Mouse (Mus musculus) megakaryocyte, embryonic 14.5 days (primary cell): ENCODE results near the gene Anxa5. TPM values are rescaled to one million over a fixed set of nuclear protein-coding genes. Genes with fewer than 3 reads are reported as not detected.
A peak's percentile ranks its signal among the peaks of the same experiment; 100 is the strongest.

ENCODE experiments used
- H3K27me3 ChIP-seq: replicated peaks from 2 replicates; pipeline ENCODE3; 2012; ENCODE audit warnings: inconsistent platforms
- H3K36me3 ChIP-seq: replicated peaks from 2 replicates; pipeline ENCODE3; 2012; ENCODE audit warnings: low read length, inconsistent platforms, mixed read lengths
- H3K4me1 ChIP-seq: 2 replicates; pipeline ENCODE4 v1.6.1; 2012; ENCODE audit warnings: inconsistent platforms
- H3K4me3 ChIP-seq: replicated peaks from 2 replicates; pipeline ENCODE3; 2012; ENCODE audit warnings: moderate library complexity, mild to moderate bottlenecking, inconsistent platforms
- H3K9me3 ChIP-seq: 2 replicates; pipeline ENCODE4 v1.6.1; 2012; ENCODE audit warnings: inconsistent platforms
- FLI1 ChIP-seq: IDR thresholded peaks from 2 replicates; pipeline ENCODE4 v1.6.1; 2012; ENCODE audit warnings: low read length, inconsistent platforms, mixed read lengths
- GATA1 ChIP-seq: IDR thresholded peaks from 3 replicates; pipeline ENCODE4 v1.6.1; 2012; ENCODE audit warnings: mixed read lengths, low read length, inconsistent platforms, borderline replicate concordance
- polyA plus RNA-seq: library from polyadenylated mRNA; stranded (reverse); fragments of >175 nt; gene quantifications from 2 replicates; pipeline ENCODE4 v1.2.3, GENCODE M21; 2012; ENCODE audit warnings: low replicate concordance; ENCODE audit not compliant: insufficient read depth

Gene Anxa5
- polyA plus RNA-seq, 1 experiment = 227 TPM

DNA sequence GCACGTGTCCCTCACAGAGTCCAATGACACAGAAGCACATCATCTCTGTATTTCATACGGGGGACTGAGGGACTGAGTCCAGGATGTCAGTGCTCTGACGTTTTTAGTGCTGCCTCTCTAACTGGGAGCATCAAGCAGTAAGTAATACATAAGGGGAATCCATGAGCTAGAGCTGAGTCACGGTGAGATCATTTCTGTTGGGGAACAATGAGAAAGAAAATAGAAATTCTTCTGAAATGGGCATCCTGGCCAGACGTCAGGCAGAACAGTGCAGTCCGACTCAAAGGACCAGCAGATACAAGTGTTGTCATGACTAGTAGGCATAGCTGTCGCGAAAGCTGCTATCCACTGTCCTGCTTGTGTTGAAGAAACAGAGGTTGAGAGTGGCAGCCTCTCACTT lies 25.3 kb upstream of the Anxa5 start:
- Histone ChIP-seq H3K4me1 (peaks cover 3% of the 10 kb centered on the region; the same call in 1 of the 2 replicates), H3K27me3 (peaks cover 15% of the 10 kb centered on the region), H3K4me3 (no peak overlapping the region), H3K9me3 (0 out of 2 replicates have a peak, but pooled peaks cover 4% of the 10 kb centered on the region), H3K36me3 (no peaks in the 10 kb centered on the region)
- TF ChIP-seq GATA1 (no peak), FLI1 (no peak)

DNA sequence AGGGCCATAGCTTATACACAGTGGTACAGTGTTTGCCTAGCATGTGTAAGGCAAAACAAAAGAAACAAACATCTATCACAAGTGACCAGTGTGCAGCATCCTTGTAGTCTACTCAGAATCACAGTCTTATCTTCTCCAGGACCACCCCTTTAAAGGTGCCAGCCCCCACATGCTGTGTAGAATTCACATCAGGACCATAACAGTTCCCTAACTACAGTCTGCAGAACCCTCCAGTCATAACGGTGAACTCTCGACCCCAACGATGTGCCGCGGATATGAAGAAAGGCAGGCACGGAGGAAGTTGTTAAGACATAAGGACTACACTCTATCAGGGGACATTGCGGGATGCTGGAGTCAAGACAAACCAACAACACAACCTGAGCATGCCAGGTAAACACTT lies 23.7 kb upstream of the Anxa5 start:
- Histone ChIP-seq H3K4me3 (no peak overlapping the region), H3K4me1 (peaks cover 16% of the 10 kb centered on the region), H3K27me3 (peaks cover 14% of the 10 kb centered on the region), H3K36me3 (no peaks in the 10 kb centered on the region), H3K9me3 (0 out of 2 replicates have a peak, but pooled peaks cover 4% of the 10 kb centered on the region)
- no peak for TF ChIP-seq FLI1

DNA sequence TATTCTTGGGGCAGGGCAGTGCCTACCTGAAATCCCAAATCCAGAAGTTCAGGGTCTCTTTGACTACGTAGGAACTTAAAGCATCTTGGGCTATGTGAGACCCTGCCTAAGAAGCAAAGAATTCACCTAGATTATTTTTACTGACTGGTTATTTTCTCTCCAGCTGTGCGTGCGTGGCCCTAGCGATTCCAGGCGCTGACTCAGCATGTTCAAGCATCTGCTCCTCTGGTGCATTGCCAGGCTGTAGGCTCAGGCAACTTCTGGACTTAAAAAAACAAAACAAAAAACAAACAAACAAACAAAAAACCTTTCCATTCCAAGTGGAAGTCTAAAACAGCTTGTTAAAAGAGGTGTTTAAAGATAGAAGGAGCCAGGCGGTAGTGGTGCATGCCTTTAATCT lies 22.5 kb upstream of the Anxa5 start:
- Histone ChIP-seq H3K9me3 (0 out of 2 replicates have a peak, but pooled peaks cover 4% of the 10 kb centered on the region), H3K4me1 (peaks cover 22% of the 10 kb centered on the region), H3K27me3 (peaks cover 14% of the 10 kb centered on the region), H3K4me3 (no peak overlapping the region), H3K36me3 (no peaks in the 10 kb centered on the region)
- TF ChIP-seq GATA1 = no peak
- no peak for TF ChIP-seq FLI1

DNA sequence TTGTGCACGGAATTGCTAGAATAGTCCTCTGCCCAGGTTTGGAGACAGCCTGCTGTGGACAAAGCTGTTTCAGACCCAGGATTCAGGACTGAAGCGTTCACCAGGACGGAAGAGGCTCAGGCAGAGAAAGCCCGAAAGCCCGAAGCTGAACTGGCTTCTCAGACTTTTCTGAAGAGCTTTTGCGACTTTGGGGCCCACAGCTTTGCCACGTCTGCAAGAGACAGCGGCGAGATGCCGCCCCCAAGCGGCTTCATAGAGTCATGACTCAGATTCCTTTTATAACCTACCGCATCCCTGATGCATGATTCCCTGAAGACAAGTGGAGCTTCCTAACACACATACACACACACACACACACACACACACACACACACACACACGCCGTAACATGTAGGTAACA lies 21.1 kb upstream of the Anxa5 start:
- Histone ChIP-seq H3K36me3 (no peaks in the 10 kb centered on the region), H3K9me3 (peaks cover 8% of the 10 kb centered on the region; the same call in 1 of the 2 replicates), H3K4me1 (peaks cover 31% of the 10 kb centered on the region), H3K27me3 (peaks cover 14% of the 10 kb centered on the region), H3K4me3 (no peak overlapping the region)
- TF ChIP-seq GATA1 (no peak), FLI1 (no peak)

GRCm38 (mm10) chr3:36496273-36496672 lies 20.6 kb upstream of the Anxa5 start:
- Histone ChIP-seq H3K4me3 (no peak overlapping the region), H3K36me3 (no peaks in the 10 kb centered on the region), H3K4me1 (peaks cover 36% of the 10 kb centered on the region), H3K9me3 (peaks cover 8% of the 10 kb centered on the region; the same call in 1 of the 2 replicates), H3K27me3 (peaks cover 12% of the 10 kb centered on the region)
- TF ChIP-seq GATA1 (no peak), FLI1 (no peak)

DNA sequence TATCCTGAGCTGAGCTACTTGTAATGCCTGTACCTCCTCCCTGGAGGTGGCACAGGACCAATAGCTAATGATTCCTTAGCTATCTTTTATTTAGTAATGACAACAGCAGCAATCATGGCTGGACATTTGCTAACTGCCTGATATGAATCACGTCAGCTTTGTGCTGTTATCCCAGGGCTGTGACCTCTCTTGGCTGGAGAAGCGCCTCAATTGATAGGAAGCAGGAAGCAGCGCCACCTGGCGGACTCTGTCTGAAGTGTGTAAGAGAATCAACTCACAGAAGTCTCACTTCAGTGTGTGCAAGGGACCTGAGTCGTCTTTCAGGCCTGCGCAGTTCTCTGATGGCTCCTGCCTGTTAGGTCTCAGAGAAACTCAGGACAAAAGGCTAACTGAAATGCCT lies 19.7 kb upstream of the Anxa5 start:
- H3K36me3 ChIP-seq = no peaks in the 10 kb centered on the region
- H3K9me3 ChIP-seq = peaks cover 8% of the 10 kb centered on the region; the same call in 1 of the 2 replicates
- peaks cover 11% of the 10 kb centered on the region for H3K27me3 ChIP-seq
- TF ChIP-seq FLI1 (no peak), GATA1 (no peak)
- H3K4me3 ChIP-seq = peak overlapping the region; percentile 88
- H3K4me1 ChIP-seq = peaks cover 38% of the 10 kb centered on the region

DNA sequence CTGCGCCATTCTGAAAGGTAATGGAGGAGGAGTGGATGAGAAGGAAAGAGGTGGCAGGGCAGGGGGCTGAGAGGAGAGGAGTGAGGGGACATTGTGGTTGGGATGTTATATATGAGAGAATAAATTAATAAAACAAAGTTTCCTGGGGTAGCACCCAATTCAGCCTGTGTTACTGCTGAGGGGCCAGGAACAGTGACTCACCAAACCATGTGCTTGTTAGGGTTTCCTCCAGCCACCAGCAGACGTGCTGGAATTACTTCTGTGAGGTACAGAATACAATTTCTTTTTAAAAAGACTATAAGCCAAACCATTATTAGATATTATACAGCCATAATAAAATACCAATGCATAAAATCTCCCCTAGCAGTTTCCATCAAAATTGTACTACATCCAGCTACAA lies 18.9 kb upstream of the Anxa5 start:
- peaks cover 11% of the 10 kb centered on the region for H3K27me3 ChIP-seq
- TF ChIP-seq GATA1 (no peak), FLI1 (no peak)
- peaks cover 38% of the 10 kb centered on the region for H3K4me1 ChIP-seq
- H3K36me3 ChIP-seq = no peaks in the 10 kb centered on the region
- H3K9me3 ChIP-seq = peaks cover 4% of the 10 kb centered on the region; the same call in 1 of the 2 replicates
- no peak overlapping the region for H3K4me3 ChIP-seq

GRCm38 (mm10) chr3:36493641-36494283 lies 18.1 kb upstream of the Anxa5 start:
- TF ChIP-seq GATA1 (no peak), FLI1 (no peak)
- Histone ChIP-seq H3K4me3 (no peak overlapping the region), H3K9me3 (peaks cover 4% of the 10 kb centered on the region; the same call in 1 of the 2 replicates), H3K36me3 (no peaks in the 10 kb centered on the region), H3K27me3 (peaks cover 6% of the 10 kb centered on the region), H3K4me1 (peaks cover 44% of the 10 kb centered on the region)

GRCm38 (mm10) chr3:36492716-36493391 lies 17.2 kb upstream of the Anxa5 start:
- peaks cover 45% of the 10 kb centered on the region for H3K4me1 ChIP-seq

DNA sequence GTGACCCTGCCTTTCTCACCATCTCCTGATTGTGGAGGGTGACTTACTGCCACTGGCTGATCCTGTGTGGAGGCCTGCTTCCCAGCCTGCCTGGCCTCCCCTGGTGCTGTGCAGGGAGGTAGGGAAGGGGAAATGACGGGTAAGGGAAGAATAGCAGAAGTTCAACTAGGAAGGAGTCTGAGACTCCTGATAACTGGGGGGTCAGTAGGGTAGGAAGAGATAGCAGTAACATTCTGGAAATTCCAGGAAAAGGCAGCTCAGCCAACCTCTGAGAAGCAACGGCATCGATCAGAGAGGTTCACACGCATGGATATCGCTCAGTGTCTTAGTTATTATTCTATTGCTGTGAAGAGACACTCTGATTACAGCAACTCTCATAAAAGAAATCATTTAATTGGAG lies 15.8 kb upstream of the Anxa5 start:
- peaks cover 46% of the 10 kb centered on the region for H3K4me1 ChIP-seq
- TF ChIP-seq GATA1 (no peak), FLI1 (no peak)
- H3K27me3 ChIP-seq = no peaks in the 10 kb centered on the region
- H3K4me3 ChIP-seq = no peak overlapping the region
- peaks cover 4% of the 10 kb centered on the region; the same call in 1 of the 2 replicates for H3K9me3 ChIP-seq
- no peaks in the 10 kb centered on the region for H3K36me3 ChIP-seq

More at GRCm38 (mm10) chr3:36492716-36493391, 17.2 kb upstream of the Anxa5 start:
- TF ChIP-seq GATA1 = no peak
- no peak overlapping the region for H3K4me3 ChIP-seq
- H3K36me3 ChIP-seq = no peaks in the 10 kb centered on the region
- H3K27me3 ChIP-seq = peaks cover 5% of the 10 kb centered on the region
- H3K9me3 ChIP-seq = peaks cover 4% of the 10 kb centered on the region; the same call in 1 of the 2 replicates
